Mouse (Mus musculus): ENCODE data around the gene Higd1c.
A peak's percentile ranks its signal among the peaks of the same experiment; 100 is the strongest.
"Not testable (repeated sequence)": the region's sequence is repeated elsewhere in the genome, so short reads cannot be mapped to it uniquely, and the experiment has no call there.

Higd1c gene

DNA sequence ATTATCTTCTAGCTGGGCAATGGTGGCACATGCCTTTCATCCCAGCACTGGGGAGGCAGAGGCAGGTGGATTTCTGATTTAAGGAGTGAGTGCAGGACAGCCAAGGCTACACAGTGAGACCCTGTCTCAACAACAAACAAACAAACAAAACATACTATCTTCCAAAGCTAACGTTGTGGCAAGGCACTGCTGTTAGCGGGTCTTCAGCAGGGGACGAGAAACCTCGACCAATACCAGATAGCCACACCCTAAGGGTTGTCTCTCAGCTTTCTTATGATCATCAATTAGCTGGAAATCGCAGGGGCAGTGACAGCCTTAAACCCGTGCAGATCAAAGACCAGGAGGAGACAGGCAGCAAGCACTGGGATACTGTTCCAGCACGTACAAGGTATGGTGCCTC lies at the start of gene Higd1c:
TSS of gene Higd1c (plus strand) at position 301 of the 400 bp plus-strand sequence.
- DNase-seq = no peak

DNA sequence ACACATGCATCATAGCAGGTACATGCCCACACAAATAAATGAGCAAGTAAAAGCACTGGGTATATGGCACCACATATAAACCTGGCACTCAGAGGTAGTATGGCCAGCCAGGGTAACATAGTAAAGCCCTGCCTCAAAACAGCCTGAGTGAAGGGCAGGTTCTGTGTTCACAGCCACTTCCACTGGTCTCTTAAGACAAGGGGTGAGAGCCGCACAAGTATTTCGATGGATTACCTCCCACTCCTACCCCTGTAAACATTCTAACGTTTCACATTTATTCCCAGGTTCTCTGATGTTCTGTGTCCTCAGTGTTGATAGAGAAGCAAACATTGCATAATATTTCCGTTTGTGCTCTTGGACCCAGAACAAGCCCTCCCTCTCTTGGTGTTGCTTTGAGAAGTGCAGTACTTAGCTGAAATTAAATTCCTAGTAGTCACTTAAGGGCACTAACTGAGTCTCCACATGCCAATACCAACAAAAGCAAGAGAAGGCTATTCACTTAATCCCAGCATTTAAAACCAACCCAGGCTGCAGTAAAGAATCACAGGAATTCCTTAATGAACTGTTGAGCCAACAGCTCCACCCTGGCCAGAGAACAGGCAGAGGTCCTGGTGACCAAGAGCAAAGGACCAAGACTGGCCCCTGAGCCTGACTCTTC lies 46.2 kb upstream of the Higd1c start:
- DNase-seq = not testable (repeated sequence)

DNA sequence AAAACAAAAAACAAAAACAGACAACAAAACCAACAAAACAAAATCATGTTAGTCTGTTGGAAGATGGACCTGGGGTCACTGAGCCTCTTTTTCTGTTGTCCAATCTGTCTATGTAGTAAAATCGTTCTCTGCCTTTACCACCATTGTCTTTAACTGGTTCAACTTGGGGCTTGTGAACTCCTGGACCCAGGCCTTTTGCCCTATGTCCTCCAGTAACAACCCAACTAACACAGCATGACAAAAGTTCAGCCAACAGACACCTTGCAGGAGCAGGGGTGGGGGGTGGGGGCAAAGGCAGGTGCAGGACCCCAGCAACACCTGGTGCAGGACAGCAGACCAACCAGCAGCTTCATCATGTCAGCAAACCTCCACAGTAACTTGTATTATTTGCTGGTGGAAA lies 44.5 kb upstream of the Higd1c start:
- DNase-seq = no peak

DNA sequence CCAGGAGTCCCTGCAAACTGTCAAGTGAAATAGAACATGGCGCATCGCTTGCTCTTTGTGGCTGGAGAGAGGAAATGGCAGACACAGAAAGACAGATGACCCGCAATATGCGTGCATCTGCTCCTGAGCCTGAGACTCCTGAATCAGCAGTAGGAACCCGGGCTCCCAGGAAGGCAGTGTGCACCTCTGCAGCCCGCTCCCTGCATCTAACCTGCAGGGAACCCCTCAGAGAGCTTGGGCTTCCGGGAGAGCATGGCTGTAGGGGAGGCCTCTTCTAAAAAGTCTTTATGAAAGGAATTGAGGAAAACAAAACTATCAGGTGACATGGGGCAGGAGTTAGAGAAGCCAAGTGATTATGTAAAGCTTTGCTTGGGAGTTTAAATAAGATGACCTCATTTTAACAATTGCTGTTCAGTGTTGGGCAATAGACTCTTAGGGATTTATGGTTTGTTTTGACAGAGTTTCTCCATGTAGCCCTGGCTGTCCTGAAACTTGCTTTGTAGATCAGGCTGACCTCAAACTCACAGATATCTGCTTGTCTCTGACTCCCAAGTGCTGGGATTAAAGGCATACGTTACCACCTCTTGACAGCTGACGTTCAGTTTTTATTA lies 43.9 kb upstream of the Higd1c start:
- DNase-seq = no peak

- no peak for DNase-seq
Measured at GRCm38 (mm10) chr15:100321134-100321533, 43.2 kb upstream of the Higd1c start.

- no peak for DNase-seq
Measured at GRCm38 (mm10) chr15:100324021-100324591, 40.2 kb upstream of the Higd1c start.

- DNase-seq = no peak
Measured at GRCm38 (mm10) chr15:100325235-100325634, 39.1 kb upstream of the Higd1c start.

GRCm38 (mm10) chr15:100328089-100328488 lies 36.3 kb upstream of the Higd1c start:
- DNase-seq = not testable (repeated sequence)

- not testable (repeated sequence) for DNase-seq
Measured at GRCm38 (mm10) chr15:100329336-100329735, 35.0 kb upstream of the Higd1c start.

DNA sequence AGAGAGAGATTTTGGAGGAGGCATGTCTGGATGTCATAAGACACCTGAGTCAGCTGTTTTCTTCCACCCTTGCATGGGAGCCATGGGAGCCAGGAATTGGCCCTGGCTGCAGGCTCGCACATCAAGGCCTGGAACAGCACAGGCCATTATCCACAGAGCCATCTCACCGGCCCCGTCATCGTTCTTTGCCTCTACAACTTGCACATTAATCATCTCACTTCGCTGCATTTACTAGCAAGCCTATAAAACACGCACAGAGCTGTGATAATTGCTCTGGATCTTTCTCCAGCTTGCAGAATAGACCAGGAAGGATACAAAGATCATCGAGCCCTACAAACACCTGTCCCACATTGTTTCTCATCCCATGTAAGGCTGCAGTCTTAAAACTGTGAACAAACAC lies 33.6 kb upstream of the Higd1c start:
- DNase-seq = no peak

DNA sequence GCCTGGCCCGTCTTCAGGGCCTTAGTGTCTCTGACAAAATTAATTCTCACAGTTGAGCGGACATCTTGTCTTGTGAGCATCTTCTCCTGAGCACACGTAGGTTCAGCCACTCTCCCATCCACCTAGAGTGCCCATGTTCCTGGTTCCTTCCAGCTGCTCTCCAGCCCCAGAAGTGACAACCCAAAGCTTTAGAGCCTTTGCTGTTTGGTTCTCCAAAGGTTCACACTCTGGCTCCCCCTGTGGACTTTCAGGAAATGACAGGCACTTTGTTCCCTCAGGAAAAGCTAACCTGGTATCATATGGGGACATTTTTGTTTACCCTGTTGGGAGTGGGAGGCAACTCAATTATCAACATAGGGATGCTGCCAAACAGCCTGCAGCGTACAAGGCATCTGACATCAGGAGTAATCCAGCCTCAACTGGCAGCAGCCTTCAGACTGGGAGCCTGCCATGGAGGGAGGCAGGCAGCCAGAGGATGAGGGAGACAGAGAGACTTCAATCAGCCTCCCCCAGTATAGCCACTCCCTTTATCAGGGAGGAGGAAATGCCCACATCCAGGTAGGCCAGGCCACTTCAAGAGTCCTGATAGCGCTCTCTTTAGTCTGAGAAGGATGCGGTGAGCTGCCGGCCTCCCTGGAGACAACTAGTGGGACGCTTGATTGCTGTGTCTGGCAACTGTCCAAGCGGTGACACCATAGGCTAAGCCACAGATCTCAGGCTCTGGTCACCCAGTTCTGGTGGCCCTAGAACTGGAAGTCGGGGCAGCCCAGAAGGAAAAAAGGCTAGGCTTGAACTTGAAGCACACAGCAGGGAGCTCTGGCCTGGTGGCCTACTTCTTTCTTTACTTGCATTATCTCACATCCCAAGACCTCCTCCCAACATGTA lies 32.0 kb upstream of the Higd1c start:
- DNase-seq = not testable (repeated sequence)

DNA sequence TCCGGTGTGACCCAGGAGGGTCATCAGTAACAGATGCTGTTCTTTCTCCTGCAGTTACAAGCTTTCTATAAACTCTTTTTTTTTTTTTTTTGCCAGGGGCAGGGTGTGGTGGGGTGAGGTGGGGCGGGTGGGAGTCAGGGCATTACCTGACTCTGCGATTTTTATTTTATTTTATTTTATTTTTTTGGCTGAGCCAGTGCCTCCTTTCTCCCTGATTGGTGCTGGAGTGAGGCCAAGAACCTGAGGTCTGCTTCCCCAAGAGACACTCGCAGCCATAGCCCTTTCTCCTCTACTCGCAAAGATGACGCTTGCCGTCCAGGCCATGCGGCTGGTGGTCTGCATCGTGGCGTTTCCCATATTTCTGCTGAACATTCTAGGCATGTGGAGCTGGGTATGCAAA lies 29.7 kb upstream of the Higd1c start, which contains the start of gene Mettl7a3:
TSS of gene Mettl7a3 (plus strand) at position 301 of the 400 bp plus-strand sequence.
- no peak for DNase-seq

DNA sequence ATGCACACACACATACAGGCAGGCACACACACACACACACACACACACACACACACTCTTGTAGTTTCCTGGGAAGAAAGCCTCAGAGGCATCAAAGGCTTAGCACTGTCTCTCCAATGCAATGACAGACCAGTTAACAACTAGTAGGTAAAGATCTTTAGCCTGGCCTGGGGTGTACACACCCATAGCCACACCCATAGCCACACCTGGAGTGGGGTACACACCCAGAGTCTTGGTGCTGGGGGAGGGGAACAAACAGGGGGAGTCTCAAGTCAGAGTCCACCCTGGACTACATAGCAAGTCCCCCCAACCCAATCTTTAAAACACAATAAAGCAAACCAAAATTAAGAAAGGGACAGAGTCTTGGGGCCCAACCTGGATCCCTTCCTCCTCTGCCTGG lies 27.0 kb upstream of the Higd1c start:
- not testable (repeated sequence) for DNase-seq

- DNase-seq = peak; percentile 70
Measured at GRCm38 (mm10) chr15:100337847-100338246, 26.5 kb upstream of the Higd1c start.

GRCm38 (mm10) chr15:100341314-100341980 lies 22.9 kb upstream of the Higd1c start:
- DNase-seq = not testable (repeated sequence)

DNA sequence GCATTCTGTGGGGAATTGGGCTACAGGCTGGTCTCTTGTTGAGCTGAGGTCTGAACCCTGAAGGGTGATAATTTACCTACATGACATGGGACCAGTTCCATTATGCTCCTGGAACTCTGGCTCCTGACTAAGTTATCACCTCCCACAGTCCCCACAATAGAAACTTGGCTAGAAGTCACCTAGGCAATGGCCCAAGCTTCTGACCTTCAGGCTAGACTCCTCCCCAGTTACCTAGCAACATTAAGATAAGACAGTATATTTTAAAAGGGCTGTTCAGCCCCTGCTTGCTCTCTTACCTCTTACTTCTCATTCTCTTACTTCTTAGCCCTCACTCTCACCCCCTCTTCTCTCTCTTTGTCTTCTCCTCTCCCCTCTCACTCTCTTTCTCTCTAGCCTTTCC lies 18.9 kb upstream of the Higd1c start:
- no peak for DNase-seq

GRCm38 (mm10) chr15:100346761-100347160 lies 17.6 kb upstream of the Higd1c start:
- no peak for DNase-seq

DNA sequence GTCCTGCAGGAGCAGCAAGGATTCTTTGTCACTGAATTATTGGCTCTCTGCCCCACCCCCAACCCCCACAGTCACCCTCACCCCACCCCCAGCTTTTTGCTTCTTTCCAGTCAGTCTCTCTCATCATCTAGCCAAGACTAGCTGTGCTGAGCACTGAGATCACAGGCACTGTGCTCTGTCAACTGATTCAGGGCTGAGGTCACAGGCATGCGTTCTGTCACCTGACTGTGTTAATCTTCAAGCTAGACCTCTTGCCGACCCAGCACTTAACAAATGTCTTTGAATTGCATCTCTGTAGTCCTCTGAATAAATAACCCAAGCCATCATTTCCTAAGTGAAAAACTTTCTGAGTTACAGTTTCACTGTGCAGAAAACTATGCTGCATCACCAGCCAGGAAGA lies 14.8 kb upstream of the Higd1c start:
- DNase-seq = no peak

DNA sequence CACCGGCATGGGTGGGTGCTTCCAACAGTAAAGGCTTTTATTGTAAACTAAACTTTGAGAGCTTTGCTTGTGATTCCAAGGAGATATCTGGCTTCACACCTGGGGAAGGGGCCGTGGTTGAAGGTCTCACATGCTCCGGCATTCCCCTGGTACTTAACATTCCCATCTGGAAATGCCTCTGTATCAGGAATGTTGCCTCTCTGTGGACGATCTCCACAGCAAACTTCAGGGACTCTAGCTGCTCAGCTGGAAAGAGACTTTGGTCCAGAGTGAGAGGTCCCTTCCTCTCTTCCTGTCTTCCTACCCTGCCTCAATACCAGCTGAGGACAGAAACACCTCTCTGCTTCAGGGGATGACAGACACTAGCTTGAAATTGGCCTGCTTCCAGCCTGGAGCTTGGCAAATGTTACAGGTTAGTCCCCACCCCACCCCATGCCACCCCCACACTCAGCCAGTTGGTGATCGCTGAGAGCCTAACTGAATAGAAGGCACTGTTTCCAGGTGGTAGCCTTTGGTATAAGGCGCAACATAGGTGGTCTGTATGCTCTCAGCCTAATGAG lies 12.8 kb upstream of the Higd1c start:
- DNase-seq = no peak

GRCm38 (mm10) chr15:100352711-100353250 lies 11.6 kb upstream of the Higd1c start, which contains the start of the genes Methig1 and Mettl7a2:
Gene Methig1, plus strand, starts transcription at chr15:100353149.
Gene Mettl7a2, plus strand, starts transcription at chr15:100353200.
- no peak for DNase-seq

DNA sequence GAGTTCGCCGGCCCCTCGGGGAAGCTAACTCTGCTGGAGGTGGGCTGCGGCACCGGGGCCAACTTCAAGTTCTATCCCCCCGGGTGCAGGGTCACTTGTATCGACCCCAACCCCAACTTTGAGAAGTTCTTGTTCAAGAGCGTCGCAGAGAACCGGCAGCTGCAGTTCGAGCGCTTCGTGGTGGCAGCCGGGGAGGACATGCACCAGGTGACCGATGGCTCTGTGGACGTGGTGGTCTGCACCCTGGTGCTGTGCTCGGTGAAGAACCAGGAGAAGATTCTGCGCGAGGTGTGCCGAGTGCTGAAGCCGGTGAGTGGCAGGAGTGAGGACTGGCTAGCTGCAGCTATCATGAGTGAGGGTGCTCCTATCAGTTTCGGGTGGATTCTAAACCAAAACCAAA lies 10.9 kb upstream of the Higd1c start:
- not testable (repeated sequence) for DNase-seq

DNA sequence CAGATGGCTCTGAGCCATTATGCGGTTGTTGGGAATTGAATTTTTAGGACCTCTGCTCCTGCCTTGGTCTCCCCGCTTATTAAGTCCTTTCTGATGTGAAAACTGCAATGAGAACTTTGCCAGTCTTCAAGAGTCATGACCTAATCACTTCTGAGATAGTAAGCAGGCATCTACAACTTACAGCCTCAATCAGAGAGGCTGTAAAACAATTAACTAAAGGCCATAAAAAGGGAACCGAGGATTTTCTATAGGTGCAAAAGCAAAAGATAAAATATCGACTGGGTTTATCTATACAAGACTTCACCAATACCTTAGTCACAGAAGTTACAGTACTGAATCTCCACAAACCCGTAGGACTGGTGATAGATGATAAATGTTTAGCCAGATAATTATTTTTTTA lies 8.5 kb upstream of the Higd1c start:
- no peak for DNase-seq

Measured in thymus, postnatal 25 days (tissue).